Mouse (Mus musculus) 3T3-L1 (cell line): ENCODE measurements around the gene Snap23.

ENCODE experiments used
- DNase-seq: peaks from one replicate; pipeline ENCODE4 v3.0.0-alpha.2; 2015; ENCODE audit warnings: low read depth, low spot score

Snap23 gene

DNA sequence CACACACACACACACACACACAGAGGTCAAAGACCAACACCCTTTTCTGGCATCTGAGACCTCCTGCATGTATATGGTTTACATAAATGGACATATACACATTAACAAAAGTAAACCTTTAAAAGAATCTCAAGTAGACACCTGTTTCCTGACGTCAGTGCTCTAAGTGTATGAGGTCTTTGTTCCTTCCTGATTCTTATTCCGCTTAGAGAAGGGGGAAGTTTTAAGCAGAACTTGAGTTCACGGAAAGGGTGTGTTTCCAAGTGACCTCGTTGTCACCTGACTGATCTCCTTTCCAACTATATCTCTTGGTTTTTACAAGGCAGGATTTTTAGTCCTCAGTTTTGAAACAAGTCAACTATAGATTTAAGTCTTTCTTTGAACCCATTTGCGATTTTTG, 10.8 kb downstream of the Snap23 start:
- DNase-seq: peak; percentile 26

DNA sequence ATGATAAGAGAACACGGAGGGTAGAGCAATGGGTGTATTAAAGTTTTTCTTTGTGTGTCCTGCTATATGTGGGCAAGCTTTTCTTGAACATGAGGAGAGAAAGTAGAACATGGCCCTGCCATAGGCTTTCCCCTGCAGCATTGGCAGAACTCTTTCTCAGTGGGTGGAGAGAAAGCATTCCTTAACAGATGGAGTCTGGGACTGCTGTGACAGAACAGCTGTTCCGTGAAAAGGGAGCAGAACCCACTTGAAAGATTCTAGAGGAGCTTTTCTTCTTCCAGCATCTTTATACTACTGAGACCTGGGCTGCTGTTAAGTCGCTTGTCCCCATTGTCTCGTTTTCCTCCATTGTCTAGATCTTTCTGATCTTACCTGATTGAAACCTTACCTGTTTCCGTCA, 22.3 kb downstream of the Snap23 start:
- no peak for DNase-seq

- no peak for DNase-seq
Measured at GRCm38 (mm10) chr2:120592227-120592626, 24.8 kb downstream of the Snap23 start.

DNA sequence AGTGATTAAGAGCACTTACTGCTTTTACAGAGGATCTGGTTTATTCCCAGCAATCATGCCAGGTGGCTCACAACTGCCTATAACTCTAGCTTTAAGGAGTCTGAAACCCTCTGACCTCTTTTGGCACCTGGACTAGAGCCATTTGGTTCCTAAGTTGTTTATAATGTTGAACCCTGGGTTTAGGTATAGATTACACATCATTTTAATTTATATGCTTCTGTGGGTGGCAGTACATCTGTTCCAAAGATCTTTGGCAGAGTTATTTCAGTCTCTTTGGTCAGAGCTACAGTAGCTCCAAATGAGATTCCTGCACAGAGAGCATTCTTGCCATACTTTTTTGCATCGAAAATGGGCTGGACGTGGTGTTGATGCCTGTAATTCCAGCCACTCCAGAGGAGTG, 30.3 kb downstream of the Snap23 start:
- no peak for DNase-seq

DNA sequence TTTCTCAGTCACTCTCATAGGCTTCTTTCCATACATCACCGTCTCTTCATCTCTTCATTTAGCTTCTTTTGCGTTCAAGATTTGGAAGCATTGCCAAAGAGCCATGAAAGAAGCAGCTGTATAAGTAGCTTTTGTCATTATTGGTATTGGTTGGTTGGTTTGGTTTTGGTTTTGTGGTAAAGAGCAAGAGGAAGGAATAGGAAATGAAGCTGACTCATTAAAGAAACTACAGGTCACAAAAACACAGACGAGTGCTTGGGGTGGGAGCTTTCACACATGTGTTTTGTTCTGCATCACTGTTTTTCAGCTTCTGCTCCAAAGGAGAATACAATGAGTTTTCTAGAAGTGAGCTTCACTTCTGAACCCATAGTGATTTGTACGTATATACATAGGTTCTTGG, 32.0 kb downstream of the Snap23 start:
- no peak for DNase-seq

DNA sequence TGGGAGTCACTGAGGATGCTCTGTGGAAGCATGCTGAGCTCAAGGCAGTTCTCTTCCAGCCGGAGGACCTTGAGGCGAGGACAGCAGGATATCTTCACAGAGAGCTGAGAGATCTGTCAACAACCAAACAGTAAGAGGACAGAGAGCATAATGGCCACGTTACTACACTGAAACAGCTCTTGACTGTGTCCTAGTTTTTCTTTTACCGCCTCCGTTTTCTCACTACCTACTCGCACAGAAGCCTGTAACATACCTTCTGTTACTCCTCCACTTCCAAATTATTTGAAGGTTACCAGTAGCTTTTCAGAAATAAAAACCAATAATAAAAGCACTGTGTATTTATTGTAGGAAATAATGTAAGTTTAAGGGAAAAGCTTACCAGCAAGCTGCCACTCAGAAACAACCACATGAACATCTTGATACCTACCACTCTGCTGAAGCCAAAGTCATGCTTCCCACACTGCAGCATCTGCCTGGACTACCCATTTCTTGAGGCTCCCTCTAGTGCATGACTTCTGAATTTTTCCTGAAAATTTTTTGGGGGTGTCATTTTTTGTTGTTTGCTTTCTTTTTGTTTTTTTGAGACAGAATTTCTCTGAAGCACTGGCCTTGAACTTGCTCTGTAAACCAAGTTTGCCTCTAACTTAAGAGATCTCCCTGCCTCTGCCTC, 38.7 kb downstream of the Snap23 start:
- peak; percentile 76 for DNase-seq

- DNase-seq: peak; percentile 92
Measured at GRCm38 (mm10) chr2:120608830-120609723, 41.6 kb downstream of the Snap23 start, which contains the start of the genes Haus2 and Lrrc57. TSS of gene Haus2 (plus strand) at chr2:120609383. TSS of gene Lrrc57 (minus strand) at chr2:120609520.

- DNase-seq: no peak
Measured at GRCm38 (mm10) chr2:120616279-120617163, 49.0 kb downstream of the Snap23 start.

GRCm38 (mm10) chr2:120619538-120619937, 52.1 kb downstream of the Snap23 start:
- DNase-seq: no peak

GRCm38 (mm10) chr2:120622920-120623319, 55.4 kb downstream of the Snap23 start:
- DNase-seq: no peak

- DNase-seq: peak; percentile 37
Measured at GRCm38 (mm10) chr2:120628076-120628865, 60.8 kb downstream of the Snap23 start.

DNA sequence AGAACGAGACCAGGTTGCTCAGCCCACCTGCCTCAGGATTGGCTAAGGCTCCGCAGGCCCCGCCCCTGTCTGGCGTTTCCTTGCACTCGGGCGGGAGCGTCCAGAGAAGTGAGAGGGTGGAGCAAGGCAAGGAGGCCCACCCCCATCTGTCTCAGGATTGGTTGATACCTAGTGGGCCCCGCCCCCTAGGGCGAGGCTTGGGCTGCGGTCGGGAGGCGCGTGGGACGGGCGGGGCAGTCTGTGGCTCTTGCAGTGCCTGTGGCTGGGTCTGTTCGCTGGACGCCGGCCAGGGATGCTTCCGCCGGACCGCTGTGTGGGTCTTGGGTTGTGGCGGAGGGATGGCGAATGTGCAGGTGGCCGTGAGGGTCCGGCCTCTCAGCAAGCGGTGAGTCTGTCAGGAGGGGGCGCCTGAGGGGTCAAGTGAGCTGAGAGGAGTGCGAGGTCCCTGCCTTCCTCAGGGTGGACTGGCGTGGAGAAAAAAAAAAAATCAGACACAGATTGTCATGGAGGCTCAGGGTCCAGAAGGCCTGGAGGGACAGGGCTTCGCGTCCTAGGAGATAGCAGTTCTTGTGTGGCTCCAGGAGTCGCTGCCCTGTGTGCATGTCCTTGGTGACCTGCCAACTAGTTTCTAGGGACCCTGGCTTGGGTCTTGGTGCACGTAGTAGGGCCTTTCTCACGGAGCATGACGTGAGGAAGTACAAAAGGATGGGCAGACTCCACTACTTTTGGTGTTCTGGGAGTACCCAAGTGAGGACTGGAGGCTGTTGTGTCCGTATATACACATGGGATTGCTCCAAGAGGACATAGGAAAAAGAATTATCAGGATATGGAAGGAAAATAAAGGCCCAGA, 61.6 kb downstream of the Snap23 start, which contains the start of gene Stard9:
Stard9 (plus strand) TSS at position 236 of the 850 bp plus-strand sequence.
- peak; percentile 99 for DNase-seq

DNA sequence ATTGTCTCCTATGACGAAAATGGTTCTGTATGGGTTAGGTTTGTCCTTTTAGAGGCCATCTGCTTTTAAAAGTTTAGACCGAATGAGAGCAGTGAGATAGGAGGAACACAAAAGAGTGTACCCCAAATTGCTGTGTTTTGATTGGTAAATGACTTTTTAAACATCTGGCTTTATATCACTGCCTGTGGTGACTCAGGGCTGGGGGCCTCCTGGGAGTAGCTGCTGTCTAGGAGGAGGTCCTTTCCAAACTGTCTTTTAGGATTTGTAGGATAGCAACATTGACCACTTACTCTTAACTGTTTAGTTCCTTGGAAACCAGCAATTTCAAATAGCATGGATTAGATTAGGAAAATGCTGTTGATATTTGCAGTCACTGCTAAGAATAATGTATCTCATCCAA, 62.8 kb downstream of the Snap23 start:
- DNase-seq: peak; percentile 79

GRCm38 (mm10) chr2:120630655-120631054, 63.2 kb downstream of the Snap23 start:
- DNase-seq: peak; percentile 25

- no peak for DNase-seq
Measured at GRCm38 (mm10) chr2:120631521-120631920, 64.0 kb downstream of the Snap23 start.

DNA sequence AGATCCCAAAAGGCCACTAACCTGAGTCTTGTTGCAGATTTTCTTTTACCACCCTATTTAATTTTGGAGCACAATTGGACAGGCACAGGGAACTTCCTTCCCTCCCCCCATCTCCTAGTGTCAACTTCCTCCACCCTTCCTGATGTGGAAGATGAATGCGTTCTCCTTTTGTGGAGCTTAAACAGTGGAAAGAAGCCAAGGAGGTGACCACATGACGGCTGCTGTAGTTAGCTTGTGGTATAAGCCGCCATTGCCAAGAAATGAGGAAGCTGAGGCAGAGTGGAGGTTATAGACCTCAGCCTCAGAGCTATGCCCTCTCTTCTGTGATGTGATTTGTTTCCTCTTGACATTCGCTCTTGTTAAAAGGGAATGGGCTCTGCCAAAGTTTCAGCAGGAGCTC, 64.5 kb downstream of the Snap23 start:
- DNase-seq: peak; percentile 64

DNA sequence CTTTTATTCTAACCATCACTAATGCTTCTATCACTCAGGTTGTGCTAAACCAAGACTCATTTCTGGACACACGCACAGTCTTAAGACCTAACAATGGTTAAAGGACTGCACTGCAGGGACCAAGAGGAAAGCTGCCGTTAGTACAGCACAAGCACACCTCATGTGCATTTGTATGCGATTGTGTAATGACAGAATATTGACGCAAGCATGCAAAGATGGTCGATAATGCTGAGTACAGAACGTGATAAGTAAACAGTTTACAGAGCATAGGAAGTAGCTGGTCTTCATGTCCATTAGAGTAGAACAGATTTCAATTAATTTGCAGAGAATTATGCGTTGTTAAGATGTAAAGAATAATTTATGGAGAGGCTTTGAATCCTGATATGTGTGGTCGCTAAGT, 73.4 kb downstream of the Snap23 start:
- no peak for DNase-seq

DNA sequence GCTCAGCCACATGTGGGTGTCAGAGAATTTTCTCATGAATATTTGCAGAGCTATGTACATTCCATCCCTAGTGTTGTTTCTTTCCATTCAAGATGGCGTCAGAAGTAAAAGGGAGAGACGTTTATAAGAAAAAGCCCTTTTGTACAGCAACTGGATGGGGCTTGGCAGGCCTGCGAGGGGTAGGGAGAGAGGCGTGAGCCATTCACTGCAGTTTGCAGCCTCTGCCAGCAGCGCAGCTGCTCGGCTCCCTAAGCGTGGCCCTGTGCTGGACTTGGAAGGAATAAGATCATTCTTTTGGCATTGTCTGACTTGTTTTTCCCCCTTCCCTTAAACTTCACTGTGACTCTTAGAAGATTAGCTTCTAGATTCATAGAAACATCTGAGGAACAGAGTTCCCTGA, 76.4 kb downstream of the Snap23 start:
- DNase-seq: no peak

GRCm38 (mm10) chr2:120646777-120647176, 79.3 kb downstream of the Snap23 start:
- peak; percentile 90 for DNase-seq
